Mouse (Mus musculus) ZHBTc4 (cell line): ENCODE results near the gene Slco4a1.

ENCODE experiments used
- DNase-seq: peaks from one replicate; pipeline ENCODE4 v3.0.0-alpha.2; 2011; ENCODE audit warnings: low read depth, low spot score

The Slco4a1 gene

GRCm38 (mm10) chr2:180444957-180445785, 10.9 kb upstream of the Slco4a1 start:
- DNase-seq: peak; percentile 69

GRCm38 (mm10) chr2:180445962-180446361, 10.1 kb upstream of the Slco4a1 start:
- DNase-seq: no peak

DNA sequence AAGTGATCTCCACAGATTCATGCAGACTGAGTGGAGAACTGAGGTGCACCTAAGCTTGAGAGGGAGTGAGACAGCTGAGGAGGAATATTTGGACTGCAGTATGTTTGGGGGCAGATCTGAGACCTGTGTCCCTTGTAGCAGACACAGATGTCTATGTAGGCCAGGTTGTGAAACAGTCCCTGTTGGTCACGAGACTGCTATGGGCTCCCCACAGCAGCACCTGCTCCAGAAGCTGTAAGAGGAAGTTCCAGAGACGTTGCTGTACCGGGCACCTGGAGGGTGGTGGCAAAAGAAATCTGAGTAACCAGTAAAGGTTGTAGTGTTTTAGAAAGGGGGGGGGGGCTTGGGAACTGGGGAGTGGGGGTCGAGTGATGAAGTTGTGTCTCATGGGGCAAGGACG, 7.0 kb upstream of the Slco4a1 start:
- DNase-seq: no peak

GRCm38 (mm10) chr2:180450529-180450928, 5.5 kb upstream of the Slco4a1 start:
- DNase-seq: no peak

GRCm38 (mm10) chr2:180456705-180457104, 660 bp downstream of the Slco4a1 start:
- DNase-seq: no peak

DNA sequence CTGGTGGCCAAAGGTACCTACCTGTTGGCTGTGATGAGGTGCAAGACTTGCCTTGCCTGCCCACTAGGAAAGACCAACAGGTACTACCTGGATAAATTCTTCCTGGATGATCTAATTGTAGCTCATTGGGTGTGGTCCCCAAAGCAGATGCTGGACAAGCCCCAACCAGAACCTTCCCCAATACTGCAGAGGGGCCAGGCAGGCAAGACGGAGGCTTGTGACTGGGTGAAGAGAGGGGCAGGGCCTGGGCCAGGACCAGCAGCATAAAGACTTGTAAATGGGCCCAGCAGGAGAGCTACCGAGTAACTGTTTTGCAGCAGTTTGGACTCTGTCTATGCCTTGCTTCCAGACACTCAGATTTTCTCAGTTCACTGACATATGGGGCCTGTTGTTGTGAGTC, 1.6 kb downstream of the Slco4a1 start:
- peak; percentile 91 for DNase-seq

- DNase-seq: no peak
Observed at GRCm38 (mm10) chr2:180459437-180459836, 3.4 kb downstream of the Slco4a1 start.

DNA sequence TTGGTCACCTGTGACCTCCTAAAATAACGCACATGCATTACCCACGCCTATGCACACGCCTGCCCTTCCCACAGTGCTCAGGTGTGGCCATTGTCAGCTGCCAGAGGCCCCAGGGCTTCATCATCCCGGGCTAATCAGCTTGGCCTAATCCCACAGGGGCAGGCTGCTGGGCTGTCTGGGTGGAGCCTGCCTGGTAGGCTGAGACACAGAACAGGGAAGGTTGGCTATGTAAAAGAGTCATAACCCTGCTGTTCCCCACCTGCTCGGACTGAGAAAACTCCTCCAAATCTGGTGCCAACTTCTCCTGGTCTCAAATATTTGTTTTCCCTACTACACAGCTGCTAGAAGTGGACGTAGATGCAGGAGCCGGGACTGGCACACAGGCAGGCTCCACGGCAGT, 4.8 kb downstream of the Slco4a1 start:
- no peak for DNase-seq

DNA sequence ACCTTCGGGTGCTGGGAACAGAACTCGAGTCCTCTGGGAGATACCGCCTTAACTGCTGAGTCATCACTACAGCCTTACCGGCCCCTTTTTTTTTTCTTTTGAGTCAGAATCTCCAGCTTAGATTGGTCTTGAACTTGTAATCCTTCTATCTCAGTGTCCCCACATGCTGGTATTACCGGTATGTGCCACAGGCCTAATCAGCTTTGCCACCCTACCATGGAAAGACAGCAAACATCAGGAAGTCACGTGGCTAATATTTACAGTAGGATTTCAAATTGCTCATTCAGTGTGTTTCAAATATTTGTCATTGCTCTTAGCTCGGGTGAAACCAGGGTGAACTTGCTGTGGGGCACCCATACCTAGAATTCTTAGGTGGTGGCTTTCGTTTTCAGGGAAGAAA, 6.5 kb downstream of the Slco4a1 start:
- no peak for DNase-seq

DNA sequence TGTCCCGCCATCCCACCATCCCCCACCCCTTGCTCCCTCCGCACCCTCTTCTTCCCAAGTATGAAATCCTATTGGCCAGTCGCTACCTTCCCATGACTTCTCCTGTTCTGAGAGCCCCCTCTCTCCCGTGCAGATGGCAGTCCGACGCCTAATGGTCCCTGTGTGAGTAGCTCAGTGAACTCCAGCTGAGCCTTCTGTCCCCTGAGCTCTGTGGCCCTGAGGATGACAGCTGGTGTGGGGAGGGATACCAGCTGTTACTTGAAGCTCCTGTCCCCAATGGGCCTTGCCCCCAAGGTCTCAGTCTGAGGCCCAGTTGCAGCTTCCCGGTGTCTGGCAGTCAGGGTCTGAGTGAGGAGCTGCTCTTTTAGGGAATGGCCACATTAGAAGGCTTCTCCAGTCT, 10.5 kb downstream of the Slco4a1 start:
- DNase-seq: no peak

DNA sequence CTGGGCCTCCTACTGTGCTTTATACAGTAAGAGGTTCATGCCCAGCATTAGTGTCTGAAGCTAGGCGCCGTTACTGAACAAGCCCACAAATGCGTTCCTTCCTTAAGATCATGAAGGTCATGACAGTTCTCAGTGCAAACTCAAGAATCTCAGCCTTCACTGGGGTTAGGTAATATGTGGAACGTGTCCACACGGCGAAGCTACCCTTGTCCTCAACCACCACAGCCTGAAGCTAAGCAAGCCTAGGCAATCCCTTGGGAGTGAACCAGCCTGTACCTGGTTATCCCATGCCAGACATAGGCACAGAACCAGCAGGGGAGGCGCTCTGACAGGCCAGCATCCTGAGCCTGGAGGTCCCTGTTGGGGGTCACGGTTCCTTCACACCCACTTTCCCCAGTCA, 12.8 kb downstream of the Slco4a1 start:
- no peak for DNase-seq

GRCm38 (mm10) chr2:180469768-180470167, 13.7 kb downstream of the Slco4a1 start:
- DNase-seq: peak; percentile 30

- peak; percentile 86 for DNase-seq
Observed at GRCm38 (mm10) chr2:180472306-180473079, 16.4 kb downstream of the Slco4a1 start.

DNA sequence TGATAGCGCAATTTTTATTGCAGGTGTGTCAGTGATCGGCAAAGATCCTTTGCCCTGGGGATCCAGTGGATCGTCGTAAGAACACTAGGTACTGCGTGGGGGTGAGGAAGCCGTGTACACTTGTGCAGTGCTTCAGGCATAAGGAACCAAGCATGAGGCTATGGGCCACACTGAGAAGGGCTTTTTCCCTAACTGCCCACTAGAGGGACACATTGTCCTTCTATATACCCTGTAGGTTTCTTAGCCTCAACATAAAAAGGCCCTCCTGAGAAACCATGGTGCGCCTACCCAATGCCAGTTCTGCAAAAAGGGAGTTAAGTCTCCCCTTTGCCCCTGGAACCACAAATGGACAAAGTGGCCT, 17.0 kb downstream of the Slco4a1 start:
- DNase-seq: peak; percentile 75

DNA sequence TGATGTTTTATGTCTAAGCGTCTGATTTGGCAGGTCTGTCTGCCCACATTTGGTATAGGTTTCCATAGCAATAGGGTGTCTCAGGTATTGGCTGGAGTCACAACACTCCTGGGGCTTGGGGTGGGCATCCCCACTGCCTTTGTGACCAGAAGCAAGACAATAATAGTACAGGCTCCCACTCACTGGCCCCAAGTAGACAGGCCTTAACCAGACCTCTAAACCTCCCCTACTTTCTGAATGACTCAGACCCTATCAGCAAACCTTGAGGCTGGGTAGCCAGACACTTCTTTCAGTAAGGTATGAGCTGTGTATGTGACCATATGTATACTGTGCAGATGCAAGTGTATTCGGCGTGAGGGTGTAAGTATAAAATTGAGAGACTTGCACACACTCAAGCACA, 18.8 kb downstream of the Slco4a1 start:
- DNase-seq: no peak

- no peak for DNase-seq
Observed at GRCm38 (mm10) chr2:180482274-180482673, 26.2 kb downstream of the Slco4a1 start.

DNA sequence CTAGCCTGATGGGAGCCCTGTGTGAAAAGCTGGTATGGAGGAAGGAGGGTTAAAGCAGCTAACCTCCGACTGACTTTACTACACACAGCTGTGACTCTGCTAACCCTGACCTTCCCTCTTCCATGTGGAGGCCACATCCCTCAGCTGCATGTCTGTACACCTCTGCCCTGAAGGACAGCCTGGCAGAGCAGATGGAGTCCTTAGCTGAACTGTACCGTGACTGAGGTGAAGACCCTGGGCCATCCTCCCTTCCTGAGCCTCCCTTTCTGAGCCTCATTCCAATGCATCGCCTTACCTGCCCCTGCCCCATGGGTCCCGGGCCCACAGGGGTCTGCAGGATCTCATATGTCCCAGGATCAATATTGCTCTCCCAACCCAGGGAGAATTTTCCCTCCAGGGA, 28.8 kb downstream of the Slco4a1 start:
- no peak for DNase-seq

DNA sequence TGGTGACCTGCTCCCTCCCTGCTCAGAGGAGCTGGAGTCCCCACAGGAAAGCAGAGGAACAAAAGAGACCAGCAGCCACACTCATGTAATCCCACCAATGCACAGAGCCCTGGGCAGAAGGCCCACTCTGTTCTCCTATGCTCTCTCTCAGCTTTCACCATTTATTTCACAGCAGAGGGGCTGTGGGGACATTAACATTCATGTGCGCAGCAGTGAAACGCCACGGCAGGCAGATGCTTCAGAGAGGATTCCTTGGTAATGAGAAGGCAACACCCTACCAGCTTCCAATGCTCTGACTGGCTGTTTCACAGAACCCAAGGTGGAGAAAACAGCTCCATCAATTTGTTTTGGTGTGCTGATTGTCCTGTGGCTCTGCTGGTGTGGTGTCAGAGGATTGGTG, 29.3 kb downstream of the Slco4a1 start:
- no peak for DNase-seq

DNA sequence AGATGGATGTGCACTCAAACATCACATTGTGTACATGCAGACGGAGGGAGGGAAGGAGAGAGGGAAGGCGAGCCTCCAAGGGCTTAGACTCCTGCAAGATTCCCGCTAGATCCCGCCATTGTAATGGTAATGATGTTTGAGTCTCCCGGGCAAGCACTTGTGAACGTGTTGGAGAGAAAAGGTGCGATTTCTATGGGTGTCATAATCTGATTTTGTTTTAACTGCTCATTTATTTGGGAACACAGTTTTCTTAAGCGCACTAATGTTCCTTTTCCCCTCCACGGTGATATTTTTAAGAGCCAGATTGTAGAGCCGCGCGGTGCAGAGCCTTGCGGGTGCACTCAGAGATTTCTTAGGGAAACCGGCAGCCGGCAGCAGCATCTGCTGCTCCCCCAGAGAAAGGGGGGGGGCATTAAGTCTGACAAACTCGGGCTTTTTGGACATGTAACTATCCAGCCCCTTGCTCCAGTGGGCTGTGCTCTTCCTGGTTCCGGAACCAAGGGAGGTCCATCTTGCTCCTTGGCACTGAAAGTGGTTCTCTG, 32.2 kb downstream of the Slco4a1 start:
- DNase-seq: peak; percentile 70

- no peak for DNase-seq
Observed at GRCm38 (mm10) chr2:180495906-180496305, 39.9 kb downstream of the Slco4a1 start.

DNA sequence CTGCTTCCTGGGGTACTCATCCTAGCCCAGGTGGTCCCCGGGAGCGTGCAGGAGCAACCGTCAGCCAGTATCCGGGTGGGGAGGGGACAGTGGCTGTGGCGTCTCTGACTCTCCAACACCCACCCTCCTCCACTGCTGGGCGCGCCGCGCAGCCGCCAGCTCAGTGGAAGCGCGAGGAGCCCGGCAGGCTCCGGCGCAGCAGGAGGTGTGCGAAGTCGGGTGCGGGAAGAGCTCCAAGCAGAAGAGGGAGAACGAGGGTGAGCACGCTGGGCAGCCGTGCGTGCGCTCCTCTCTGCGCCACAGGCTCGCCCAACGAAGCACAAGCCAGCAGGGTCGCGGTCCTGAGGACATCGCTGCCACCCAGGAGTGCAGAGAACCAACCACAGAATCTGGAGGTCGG, 43.7 kb downstream of the Slco4a1 start, which contains the start of gene Ntsr1:
Gene Ntsr1, plus strand, starts transcription at position 236 of the 400 bp plus-strand sequence.
- DNase-seq: peak; percentile 38

- DNase-seq: no peak
Observed at GRCm38 (mm10) chr2:180500726-180501125, 44.7 kb downstream of the Slco4a1 start.
